Mouse (Mus musculus) spleen, adult 2 months (tissue): ENCODE measurements at regions not wholly inside any gene's neighbourhood (a gene's known extent, or its start where the extent isn't known, plus 50 kb on each side); places are given as distances from the start of the nearest gene placed in this dataset.

Experiments
- DNase-seq, 2 experiments: peaks; one replicate each; pipeline versions ENCODE4 v3.0.0 to v3.0.0-alpha.2; 2012 to 2021; ENCODE audit warnings: low spot score in 2 of 2, low read depth in 1 of 2
- H3K27ac ChIP-seq: fragments of 200-500 bp; 2 replicates; pipeline ENCODE4 v1.5.1; 2012; ENCODE audit warnings: low read length, inconsistent platforms; ENCODE audit not compliant: insufficient read depth
- H3K27me3 ChIP-seq: fragments of 200-500 bp; 2 replicates; pipeline ENCODE4 v1.6.1; 2012; ENCODE audit warnings: mild to moderate bottlenecking, moderate library complexity, low read length, inconsistent platforms; ENCODE audit not compliant: control insufficient read depth, insufficient read depth
- H3K36me3 ChIP-seq: fragments of 200-500 bp; 2 replicates; pipeline ENCODE4 v1.6.1; 2012; ENCODE audit warnings: mild to moderate bottlenecking, low read length, inconsistent platforms; ENCODE audit not compliant: control insufficient read depth, insufficient read depth
- H3K4me1 ChIP-seq: fragments of 200-500 bp; 2 replicates; pipeline ENCODE4 v1.6.1; 2011; ENCODE audit warnings: inconsistent platforms; ENCODE audit not compliant: control insufficient read depth, insufficient read depth, insufficient read length
- H3K4me3 ChIP-seq: fragments of 200-500 bp; 2 replicates; pipeline ENCODE4 v1.5.1; 2011; ENCODE audit warnings: mild to moderate bottlenecking, inconsistent platforms; ENCODE audit not compliant: insufficient read depth, insufficient read length; ENCODE audit errors: extremely low read depth
- CTCF ChIP-seq: fragments of 200-500 bp; IDR thresholded peaks from 2 replicates; pipeline ENCODE4 v1.5.1; 2011; ENCODE audit warnings: mild to moderate bottlenecking, inconsistent platforms; ENCODE audit not compliant: insufficient read depth, insufficient read length, insufficient replicate concordance; ENCODE audit errors: extremely low read depth
- POLR2A ChIP-seq: fragments of 200-500 bp; IDR thresholded peaks from 2 replicates; pipeline ENCODE4 v1.6.1; 2011; ENCODE audit warnings: low read depth, low read length, inconsistent platforms
- WGBS: fragments of 180-500 bp; shearing (Covaris S2); methylation state at CpG from one replicate; pipeline ENCODE4 v1.1.7; 2018; 5-methylcytosine and 5-hydroxymethylcytosine counted together

DNA sequence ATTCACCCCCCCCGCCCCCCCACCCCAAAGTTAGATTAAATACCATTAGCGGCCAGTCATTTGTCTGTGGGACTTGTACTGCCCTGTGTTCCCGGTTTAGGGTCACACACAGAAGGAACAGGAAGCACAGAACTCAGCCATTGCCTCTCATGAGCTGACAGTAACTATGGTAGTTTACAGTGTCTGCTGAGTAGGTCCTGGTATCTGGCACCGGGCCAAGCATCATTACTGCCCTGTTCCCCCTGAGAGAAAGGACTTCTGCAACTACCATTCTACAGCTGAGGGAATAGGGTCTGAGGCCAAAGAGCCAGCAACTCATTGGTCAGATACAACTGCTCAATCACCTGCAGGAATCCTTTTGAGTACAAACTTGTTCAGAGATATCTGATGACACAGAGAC lies 111.4 kb upstream of the Jun start:
- no peak for DNase-seq
- WGBS = 75% methylated on average over 4 of the region's 4 CpGs
- Histone ChIP-seq H3K36me3 (no peaks in the 10 kb centered on the region), H3K4me1 (peaks cover 17% of the 10 kb centered on the region), H3K4me3 (no peak overlapping the region), H3K27ac (no peak overlapping the region), H3K27me3 (peaks cover 2% of the 10 kb centered on the region; the same call in 1 of the 2 replicates)
- TF ChIP-seq CTCF (no peak), POLR2A (no peak)

DNA sequence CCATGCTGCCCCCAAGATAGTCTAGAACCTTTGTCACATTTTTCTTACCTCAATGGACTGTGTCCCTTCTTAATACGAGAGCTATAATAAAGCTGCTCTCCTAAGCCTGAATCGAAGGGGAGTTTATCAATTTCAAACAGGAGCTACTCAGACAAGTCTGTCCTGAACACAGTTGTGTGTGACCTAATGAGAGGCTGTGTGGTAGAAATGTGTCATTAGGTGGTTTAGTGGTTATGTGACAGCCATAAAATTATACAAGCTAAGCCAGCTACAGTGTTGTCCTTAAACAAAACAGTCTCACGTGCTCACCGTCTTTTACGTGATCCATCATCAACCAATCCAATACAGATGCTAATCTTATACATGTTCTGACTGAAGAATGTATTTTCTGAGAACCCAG lies 114.5 kb upstream of the Jun start:
- DNase-seq = no peak
- Histone ChIP-seq H3K36me3 (no peaks in the 10 kb centered on the region), H3K4me3 (no peak overlapping the region), H3K27ac (no peak overlapping the region), H3K27me3 (no peaks in the 10 kb centered on the region), H3K4me1 (peaks cover 10% of the 10 kb centered on the region)
- WGBS = 84% methylated on average over 5 of the region's 5 CpGs
- TF ChIP-seq CTCF = no peak
- no peak for TF ChIP-seq POLR2A

DNA sequence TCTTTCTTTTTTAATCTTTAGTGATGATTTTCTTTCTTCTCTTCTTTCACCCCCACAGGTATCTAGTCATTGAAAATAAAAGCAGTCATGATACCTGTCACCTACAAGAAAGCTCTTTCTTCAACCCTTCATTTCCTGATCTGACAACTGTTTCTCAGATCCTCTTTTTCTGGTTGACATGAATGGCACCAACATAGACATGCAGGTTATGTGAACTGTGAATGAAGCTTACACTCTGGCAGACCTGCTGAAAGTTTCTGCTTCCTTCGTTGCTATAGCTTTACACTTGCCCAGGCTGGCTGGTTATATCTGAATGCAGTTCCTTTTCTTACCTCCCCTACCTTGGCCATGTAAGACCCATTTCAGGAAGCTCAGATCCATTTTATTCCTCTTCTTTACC lies 115.2 kb upstream of the Jun start:
- H3K4me1 ChIP-seq = peaks cover 7% of the 10 kb centered on the region; the same call in 1 of the 2 replicates
- WGBS = 17% methylated on average over 1 of the region's 1 CpGs
- no peak overlapping the region for H3K4me3 ChIP-seq
- H3K36me3 ChIP-seq = no peaks in the 10 kb centered on the region
- TF ChIP-seq POLR2A (no peak), CTCF (no peak)
- no peak overlapping the region for H3K27ac ChIP-seq
- H3K27me3 ChIP-seq = no peaks in the 10 kb centered on the region
- DNase-seq = peak; percentile 14 to 33

DNA sequence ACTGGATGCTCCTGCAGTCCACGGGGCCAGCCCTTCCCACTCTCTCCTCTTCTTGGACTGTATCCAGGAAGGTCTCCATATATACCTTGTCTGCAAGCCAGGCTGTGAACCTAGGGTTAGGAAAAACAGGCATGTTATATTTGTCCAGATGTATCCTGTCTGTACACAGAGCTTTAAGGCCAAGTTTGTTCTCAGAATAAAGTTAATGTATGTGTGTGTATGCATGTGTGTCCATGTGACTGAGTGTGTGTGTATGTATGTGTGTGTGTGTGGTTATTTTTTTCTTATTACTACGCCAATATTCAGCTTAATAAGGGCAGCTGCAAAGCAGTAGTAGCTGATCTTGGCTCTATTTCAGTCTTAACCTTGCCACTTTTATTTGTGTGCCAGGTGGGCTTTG lies 117.7 kb upstream of the Jun start:
- TF ChIP-seq CTCF = no peak
- no peak for TF ChIP-seq POLR2A
- no peaks in the 10 kb centered on the region for H3K27me3 ChIP-seq
- no peaks in the 10 kb centered on the region for H3K4me1 ChIP-seq
- no peak for DNase-seq
- 82% methylated on average over 2 of the region's 2 CpGs for WGBS
- H3K36me3 ChIP-seq = no peaks in the 10 kb centered on the region
- no peak overlapping the region for H3K4me3 ChIP-seq
- no peak overlapping the region for H3K27ac ChIP-seq

DNA sequence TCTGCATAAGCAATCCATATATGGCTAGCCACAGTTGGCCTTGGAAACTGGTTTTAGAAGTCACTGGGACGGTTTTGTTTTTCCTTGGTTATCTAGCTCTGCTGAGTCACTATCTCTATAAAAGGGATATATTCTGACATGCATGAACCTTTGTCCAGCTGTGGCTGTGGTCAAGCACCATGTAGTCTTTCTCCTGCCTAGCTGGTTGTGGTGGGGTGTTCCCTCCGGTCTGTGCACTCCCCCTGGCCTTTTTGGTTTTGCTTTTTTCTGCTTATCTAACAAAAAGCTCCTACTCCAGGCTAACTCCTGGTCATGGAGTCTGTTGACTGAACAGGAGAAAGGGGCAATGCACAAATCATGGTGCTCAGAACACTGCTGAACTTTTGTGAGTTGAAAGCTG lies 125.7 kb upstream of the Jun start:
- no peak overlapping the region for H3K27ac ChIP-seq
- no peak overlapping the region for H3K4me3 ChIP-seq
- no peaks in the 10 kb centered on the region for H3K4me1 ChIP-seq
- H3K27me3 ChIP-seq = no peaks in the 10 kb centered on the region
- DNase-seq = no peak
- no peaks in the 10 kb centered on the region for H3K36me3 ChIP-seq
- TF ChIP-seq POLR2A (no peak), CTCF (no peak)
- 63% methylated on average over 2 of the region's 2 CpGs for WGBS

DNA sequence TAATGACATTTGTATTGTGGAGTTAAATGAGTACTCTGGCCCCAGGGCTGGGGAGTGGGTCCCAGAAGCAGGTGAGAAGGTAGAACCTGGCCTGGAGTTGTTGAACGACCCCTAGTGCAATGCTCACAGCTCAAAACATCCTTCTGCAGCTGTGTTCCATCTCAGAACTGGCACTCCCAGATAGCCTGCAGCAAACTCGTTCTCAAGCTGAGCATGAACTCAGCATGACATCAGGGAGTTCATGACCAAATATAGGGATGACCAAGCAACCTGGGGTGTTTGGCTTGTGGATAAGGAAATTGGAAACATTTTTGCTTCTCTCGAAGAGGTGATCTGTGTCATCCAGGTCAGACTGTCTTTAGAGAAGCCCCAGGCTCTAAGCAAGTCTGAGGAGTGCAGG lies 126.4 kb upstream of the Jun start:
- H3K36me3 ChIP-seq = no peaks in the 10 kb centered on the region
- no peaks in the 10 kb centered on the region for H3K27me3 ChIP-seq
- 75% methylated on average over 3 of the region's 3 CpGs for WGBS
- no peak for DNase-seq
- H3K4me1 ChIP-seq = no peaks in the 10 kb centered on the region
- TF ChIP-seq POLR2A (no peak), CTCF (no peak)
- no peak overlapping the region for H3K4me3 ChIP-seq
- no peak overlapping the region for H3K27ac ChIP-seq

DNA sequence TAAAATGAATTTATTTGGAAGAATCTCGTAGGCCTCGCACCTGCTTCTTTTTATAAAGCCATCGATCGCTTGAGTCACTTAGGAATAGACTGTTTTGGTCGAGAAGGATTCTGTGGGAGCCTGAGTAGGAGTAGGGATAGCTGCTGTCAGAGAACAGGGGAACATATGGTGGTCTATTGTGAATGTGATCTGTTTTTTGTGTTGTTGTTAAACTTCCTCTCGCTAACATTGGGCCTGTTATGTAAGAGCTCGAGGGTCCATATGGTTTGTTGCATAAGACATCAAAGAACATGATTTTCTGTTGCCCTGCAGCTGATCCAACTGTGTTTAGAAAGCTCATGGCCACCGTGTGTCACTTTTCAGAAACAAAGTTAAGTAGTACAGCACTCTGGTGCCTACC lies 126.9 kb upstream of the Jun start:
- 80% methylated on average over 8 of the region's 8 CpGs for WGBS
- H3K4me1 ChIP-seq = no peaks in the 10 kb centered on the region

More for the DNA sequence above, 126.9 kb upstream of the Jun start:
- DNase-seq = no peak
- TF ChIP-seq POLR2A (no peak), CTCF (no peak)
- Histone ChIP-seq H3K27ac (no peak overlapping the region), H3K36me3 (no peaks in the 10 kb centered on the region), H3K4me3 (no peak overlapping the region), H3K27me3 (no peaks in the 10 kb centered on the region)
